Mouse (Mus musculus) midbrain, embryonic 11.5 days (tissue): ENCODE results near the gene Mlst8. TPM values are rescaled to one million over a fixed set of nuclear protein-coding genes. Genes with fewer than 3 reads are reported as not detected.

Experiments used
- ATAC-seq: fragments of 200-750 bp; cut with Nextera tagmentation; 2 replicates; pipeline ENCODE4 v1.8.0; 2017; ENCODE audit warnings: moderate TSS enrichment, moderate library complexity; ENCODE audit not compliant: low FRiP score
- DNase-seq: peaks from one replicate; pipeline ENCODE4 v3.0.0; 2015; ENCODE audit warnings: low spot score; ENCODE audit errors: missing footprints
- H3K27ac ChIP-seq: fragments of 300-500 bp; sonication (generic); 2 replicates; pipeline ENCODE4 v1.5.1; 2014; ENCODE audit warnings: low read depth, low read length
- H3K27me3 ChIP-seq: fragments of 300-500 bp; sonication (generic); 2 replicates; pipeline ENCODE4 v1.6.1; 2014; ENCODE audit warnings: mild to moderate bottlenecking, low read length, moderate library complexity, mixed read lengths; ENCODE audit not compliant: control insufficient read depth, insufficient read depth
- H3K36me3 ChIP-seq: fragments of 300-500 bp; sonication (generic); 2 replicates; pipeline ENCODE4 v1.6.1; 2014; ENCODE audit warnings: mild to moderate bottlenecking, low read length, moderate library complexity, mixed read lengths; ENCODE audit not compliant: control insufficient read depth, insufficient read depth
- H3K4me1 ChIP-seq: fragments of 300-500 bp; sonication (generic); 2 replicates; pipeline ENCODE4 v1.6.1; 2014; ENCODE audit warnings: low read length; ENCODE audit not compliant: control insufficient read depth, insufficient read depth
- H3K4me2 ChIP-seq: fragments of 300-500 bp; sonication (generic); 2 replicates; pipeline ENCODE4 v1.6.1; 2014; ENCODE audit warnings: mild to moderate bottlenecking, moderate library complexity
- H3K4me3 ChIP-seq: fragments of 300-500 bp; sonication (generic); 2 replicates; pipeline ENCODE4 v1.5.1; 2014; ENCODE audit warnings: low read depth, low read length
- H3K9ac ChIP-seq: fragments of 300-500 bp; sonication (generic); 2 replicates; pipeline ENCODE4 v1.6.1; 2014; ENCODE audit warnings: low read length
- H3K9me3 ChIP-seq: fragments of 300-500 bp; sonication (generic); 2 replicates; pipeline ENCODE4 v1.6.1; 2016; ENCODE audit warnings: low read length; ENCODE audit not compliant: control insufficient read depth
- WGBS: fragments of 180-500 bp; shearing (Covaris S2); extraction: QIAGEN DNeasy Blood & Tissue Kit; methylation state at CpG from one replicate; pipeline ENCODE4 v1.1.7; 2014; 5-methylcytosine and 5-hydroxymethylcytosine counted together
- polyA plus RNA-seq: library from polyadenylated mRNA; unstranded; fragments of >200 nt; fragmentation: Nextera tagmentation; extraction: Ambion mirVana; gene quantifications from 2 replicates; pipeline ENCODE4 v1.2.1, GENCODE M21; 2014

Mlst8 gene
- polyA plus RNA-seq, result 28.9 and 30.3 TPM in 2 replicates

DNA sequence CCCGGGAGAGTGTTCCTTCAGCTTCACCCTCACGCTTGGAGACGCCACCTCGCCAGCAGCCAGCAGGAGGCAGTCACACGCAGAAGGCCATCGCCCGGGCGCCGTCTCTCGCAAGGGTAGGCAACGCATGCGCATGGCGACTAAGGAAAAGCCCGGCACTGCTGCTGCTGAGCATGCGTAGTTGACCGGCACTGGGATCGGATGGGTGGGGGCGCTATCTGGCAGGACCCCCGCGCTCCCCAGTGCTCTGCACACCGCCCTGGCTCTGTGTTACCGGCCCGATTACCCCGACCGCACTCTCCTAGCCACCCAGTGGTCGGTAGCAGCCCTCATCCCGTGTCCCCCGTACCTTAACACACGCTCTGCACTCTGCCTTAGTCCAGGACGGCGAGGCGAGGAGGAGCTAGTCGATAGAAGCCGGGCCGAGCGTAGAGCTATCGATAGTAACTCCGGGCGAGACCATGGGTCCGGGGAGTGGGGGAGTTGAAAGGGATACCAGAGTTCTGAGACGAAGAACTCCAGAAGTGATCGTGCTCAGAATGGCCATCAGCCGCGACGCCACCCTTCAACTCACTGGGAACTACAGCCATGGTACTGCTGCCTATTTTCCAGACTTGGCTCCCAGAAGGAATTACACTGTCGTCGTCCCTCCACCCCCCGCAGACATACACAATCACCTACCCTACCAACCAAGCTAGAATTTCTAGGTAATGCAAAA lies at the start of gene Mlst8:
Gene Mlst8 (minus strand): TSS at position 416 of the 718 bp plus-strand sequence.
- ATAC-seq (peak; percentile 93), DNase-seq (peak; percentile 99)
- H3K36me3 ChIP-seq, result peaks cover 7% of the 10 kb centered on the region
- H3K27ac ChIP-seq, result peak within 1 kb of the TSS; percentile 94
- no peaks in the 10 kb centered on the region for H3K27me3 ChIP-seq
- peak within 1 kb of the TSS; percentile 53 for H3K4me2 ChIP-seq
- under 1% methylated on average over 48 of the region's 48 CpGs for WGBS
- H3K9ac ChIP-seq, result peak within 1 kb of the TSS; percentile 89
- no peaks in the 10 kb centered on the region for H3K9me3 ChIP-seq
- H3K4me3 ChIP-seq, result peak within 1 kb of the TSS; percentile 75
- H3K4me1 ChIP-seq, result peaks cover 8% of the 10 kb centered on the region

GRCm38 (mm10) chr17:24528560-24528918 lies 49.7 kb upstream of the Mlst8 start:
- H3K4me3 ChIP-seq, result peak overlapping the region; percentile 61
- peak overlapping the region; percentile 55 for H3K27ac ChIP-seq
- under 1% methylated on average over 8 of the region's 8 CpGs for WGBS
- H3K9ac ChIP-seq, result peak overlapping the region; percentile 79
- peak; percentile 87 for DNase-seq
- peak overlapping the region; percentile 91 for H3K4me2 ChIP-seq
- no peak for ATAC-seq
- peaks cover 34% of the 10 kb centered on the region for H3K4me1 ChIP-seq
- H3K27me3 ChIP-seq, result no peaks in the 10 kb centered on the region
- no peaks in the 10 kb centered on the region for H3K9me3 ChIP-seq
- no peaks in the 10 kb centered on the region for H3K36me3 ChIP-seq

GRCm38 (mm10) chr17:24527723-24528559 lies 49.1 kb upstream of the Mlst8 start, which contains the start of gene Traf7:
Gene Traf7 (minus strand): TSS chr17:24527938.
- Histone ChIP-seq H3K9me3 (no peaks in the 10 kb centered on the region), H3K4me2 (peak within 1 kb of the TSS; percentile 91), H3K27me3 (no peaks in the 10 kb centered on the region), H3K4me1 (peaks cover 28% of the 10 kb centered on the region), H3K27ac (peak within 1 kb of the TSS; percentile 55), H3K4me3 (peak within 1 kb of the TSS; percentile 78), H3K36me3 (no peaks in the 10 kb centered on the region), H3K9ac (peak within 1 kb of the TSS; percentile 86)
- peak; percentile 96 for ATAC-seq
- peak; percentile 98 for DNase-seq
- WGBS, result under 1% methylated on average over 40 of the region's 40 CpGs

DNA sequence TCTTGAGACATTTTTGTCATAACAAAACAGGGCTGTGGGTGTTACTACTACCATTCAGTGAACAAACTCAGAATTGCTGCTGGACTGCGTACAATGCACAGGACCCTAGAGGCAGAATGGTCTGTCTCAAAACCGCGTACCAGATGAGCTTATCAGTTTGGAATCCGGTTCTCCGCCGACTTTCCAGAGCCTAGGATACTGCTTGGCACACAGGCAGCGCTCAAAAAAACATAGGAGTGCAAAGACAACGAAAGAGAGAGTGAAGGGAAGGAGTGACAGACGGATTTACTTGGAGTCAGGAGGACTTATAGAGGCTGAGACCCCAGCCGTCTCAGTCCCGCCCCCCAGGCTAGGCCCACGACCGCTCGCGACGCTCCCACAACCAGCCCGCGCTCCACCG lies 48.4 kb upstream of the Mlst8 start:
- Histone ChIP-seq H3K36me3 (no peaks in the 10 kb centered on the region), H3K27ac (no peak overlapping the region), H3K27me3 (no peaks in the 10 kb centered on the region), H3K4me1 (peaks cover 28% of the 10 kb centered on the region), H3K4me2 (peak overlapping the region; percentile 50), H3K9ac (peak overlapping the region; percentile 86), H3K9me3 (no peaks in the 10 kb centered on the region), H3K4me3 (peak overlapping the region; percentile 78)
- DNase-seq (no peak), ATAC-seq (no peak; the same call in 1 of the 2 replicates)
- WGBS, result under 1% methylated on average over 17 of the region's 19 CpGs

DNA sequence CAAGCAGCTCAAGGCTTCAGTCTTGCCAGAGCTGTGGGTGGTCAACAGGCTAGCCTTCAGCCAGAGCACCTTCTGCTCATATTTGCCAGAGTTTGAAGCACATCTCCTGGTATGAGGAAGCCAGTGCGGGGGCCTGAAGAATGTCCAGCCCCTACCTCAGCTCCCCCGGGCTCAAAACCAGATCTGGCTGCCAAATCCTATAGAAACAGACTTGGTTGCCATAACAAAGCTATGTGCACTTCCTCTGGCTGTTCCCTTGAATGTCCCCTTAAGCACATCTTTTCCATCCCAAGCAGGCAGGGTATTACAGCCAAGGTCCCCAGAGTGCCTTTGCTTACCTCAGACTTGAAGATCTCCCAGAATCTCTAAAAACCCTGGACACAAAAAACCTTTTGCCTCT lies 45.9 kb upstream of the Mlst8 start:
- Histone ChIP-seq H3K4me2 (no peak overlapping the region), H3K9ac (no peak overlapping the region), H3K27me3 (no peaks in the 10 kb centered on the region), H3K4me1 (peaks cover 17% of the 10 kb centered on the region), H3K4me3 (no peak overlapping the region), H3K9me3 (no peaks in the 10 kb centered on the region), H3K27ac (no peak overlapping the region), H3K36me3 (no peaks in the 10 kb centered on the region)
- no peak for ATAC-seq
- DNase-seq, result no peak
- WGBS, result 86% methylated on average over 2 of the region's 2 CpGs

DNA sequence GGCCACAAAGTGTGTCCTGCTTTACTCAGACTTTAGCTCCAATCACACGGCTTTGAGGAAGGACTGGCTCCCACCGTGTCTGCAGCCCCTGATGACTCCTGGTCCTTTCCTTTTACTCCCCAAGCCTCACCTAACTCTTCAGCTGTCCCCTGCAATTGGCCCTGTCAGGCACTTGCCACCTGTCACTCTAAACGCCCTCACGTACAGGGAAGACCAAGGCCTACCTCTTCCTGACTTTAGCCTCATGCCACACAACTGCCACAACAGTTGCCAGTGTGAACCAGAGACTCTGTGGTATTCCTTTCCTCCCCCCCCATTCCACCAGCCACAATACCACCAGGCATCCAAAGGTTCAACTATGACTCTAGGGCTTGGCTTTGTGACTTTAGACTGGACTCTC lies 41.6 kb upstream of the Mlst8 start:
- Histone ChIP-seq H3K27ac (no peak overlapping the region), H3K9ac (no peak overlapping the region), H3K9me3 (no peaks in the 10 kb centered on the region), H3K4me3 (no peak overlapping the region), H3K27me3 (no peaks in the 10 kb centered on the region), H3K4me2 (no peak overlapping the region), H3K4me1 (no peaks in the 10 kb centered on the region), H3K36me3 (peaks cover 17% of the 10 kb centered on the region)
- DNase-seq (no peak), ATAC-seq (no peak)
- 89% methylated on average over 4 of the region's 4 CpGs for WGBS

GRCm38 (mm10) chr17:24514270-24515257 lies 35.7 kb upstream of the Mlst8 start:
- no peak for DNase-seq
- Histone ChIP-seq H3K4me3 (no peak overlapping the region), H3K27me3 (no peaks in the 10 kb centered on the region), H3K9ac (0 out of 2 replicates have a peak overlapping the region, but pooled peaks have one; percentile 4), H3K4me2 (no peak overlapping the region), H3K36me3 (peaks cover 30% of the 10 kb centered on the region), H3K27ac (no peak overlapping the region), H3K4me1 (no peaks in the 10 kb centered on the region), H3K9me3 (no peaks in the 10 kb centered on the region)
- WGBS, result 88% methylated on average over 24 of the region's 24 CpGs
- ATAC-seq, result no peak

- 59% methylated on average over 5 of the region's 5 CpGs for WGBS
Observed at GRCm38 (mm10) chr17:24513609-24514008, 34.7 kb upstream of the Mlst8 start.

More at GRCm38 (mm10) chr17:24513609-24514008, 34.7 kb upstream of the Mlst8 start:
- H3K4me2 ChIP-seq, result no peak overlapping the region
- DNase-seq (peak; percentile 92), ATAC-seq (peak; percentile 58)
- no peak overlapping the region for H3K27ac ChIP-seq
- H3K9ac ChIP-seq, result no peak overlapping the region
- H3K4me1 ChIP-seq, result no peaks in the 10 kb centered on the region
- H3K36me3 ChIP-seq, result peaks cover 30% of the 10 kb centered on the region
- no peaks in the 10 kb centered on the region for H3K9me3 ChIP-seq
- no peaks in the 10 kb centered on the region for H3K27me3 ChIP-seq
- no peak overlapping the region for H3K4me3 ChIP-seq
